Mouse (Mus musculus): ENCODE measurements around the gene Rnf222. TPM values are rescaled to one million over a fixed set of nuclear protein-coding genes. Genes with fewer than 3 reads are reported as not detected.

Gene Rnf222
- total RNA-seq (2014; rRNA removed), result 0.24 TPM in 1 of 2 replicates, not detected in the other
- polyA plus RNA-seq (2015; fragmentation: Nextera tagmentation; extraction: Ambion mirVana), result not detected in 2 replicates

- ATAC-seq (no peak), DNase-seq (no peak)
- H3K4me3 ChIP-seq (ENCODE audit: low read depth, low read length), result no peak within 1 kb of the TSS
- no peaks in the 10 kb centered on the region for H3K9me3 ChIP-seq (ENCODE audit: low read length)
- WGBS, result 45% methylated on average over 6 of the region's 6 CpGs
- no peak for TF ChIP-seq CTCF (IDR thresholded peaks at IDR 0.05; ENCODE audit: low read depth)
- no peak within 1 kb of the TSS for H3K9ac ChIP-seq
- no peaks in the 10 kb centered on the region for H3K27me3 ChIP-seq (ENCODE audit: insufficient read depth, low read length)
- H3K4me1 ChIP-seq (ENCODE audit: insufficient read depth), result no peaks in the 10 kb centered on the region
- no peak within 1 kb of the TSS for H3K4me2 ChIP-seq (ENCODE audit: low read depth)
- no peak within 1 kb of the TSS for H3K27ac ChIP-seq (ENCODE audit: low read depth, low read length)
- no peaks in the 10 kb centered on the region for H3K36me3 ChIP-seq (ENCODE audit: insufficient read depth)
Measured at GRCm38 (mm10) chr11:68888253-68888652, at the start of gene Rnf222. Rnf222 (plus strand) TSS chr11:68888553.

- ATAC-seq, result no peak
- Histone ChIP-seq H3K27me3 (ENCODE audit: insufficient read depth, low read length) (no peaks in the 10 kb centered on the region), H3K27ac (ENCODE audit: low read depth, low read length) (no peak overlapping the region), H3K4me1 (ENCODE audit: insufficient read depth) (no peaks in the 10 kb centered on the region), H3K9me3 (ENCODE audit: low read length) (no peaks in the 10 kb centered on the region), H3K9ac (no peak overlapping the region), H3K4me3 (ENCODE audit: low read depth, low read length) (no peak overlapping the region), H3K36me3 (ENCODE audit: insufficient read depth) (peaks cover 48% of the 10 kb centered on the region), H3K4me2 (ENCODE audit: low read depth) (no peak overlapping the region)
- no peak for TF ChIP-seq CTCF (IDR thresholded peaks at IDR 0.05; ENCODE audit: low read depth)
- WGBS, result 64% methylated on average over 5 of the region's 5 CpGs
- no peak for DNase-seq
Measured at GRCm38 (mm10) chr11:68839606-68840005, 48.7 kb upstream of the Rnf222 start.

- H3K4me1 ChIP-seq (ENCODE audit: insufficient read depth), result peaks cover 9% of the 10 kb centered on the region
- H3K36me3 ChIP-seq (ENCODE audit: insufficient read depth), result no peaks in the 10 kb centered on the region
- no peak overlapping the region for H3K9ac ChIP-seq
- no peaks in the 10 kb centered on the region for H3K9me3 ChIP-seq (ENCODE audit: low read length)
- ATAC-seq (no peak), DNase-seq (no peak)
- TF ChIP-seq CTCF (IDR thresholded peaks at IDR 0.05; ENCODE audit: low read depth), result no peak
- no peak overlapping the region for H3K27ac ChIP-seq (ENCODE audit: low read depth, low read length)
- 88% methylated on average over 7 of the region's 7 CpGs for whole genome bisulfite sequencing
- H3K27me3 ChIP-seq (ENCODE audit: insufficient read depth, low read length), result no peaks in the 10 kb centered on the region
- no peak overlapping the region for H3K4me3 ChIP-seq (ENCODE audit: low read depth, low read length)
- 0 out of 2 replicates have a peak overlapping the region, but pooled peaks have one; percentile 1 for H3K4me2 ChIP-seq (ENCODE audit: low read depth)
Measured at GRCm38 (mm10) chr11:68850862-68851261, 37.5 kb upstream of the Rnf222 start.

GRCm38 (mm10) chr11:68851644-68852485 is 36.5 kb upstream of the Rnf222 start:
- H3K27me3 ChIP-seq (ENCODE audit: insufficient read depth, low read length), result no peaks in the 10 kb centered on the region
- H3K9ac ChIP-seq, result peak overlapping the region; percentile 91
- no peaks in the 10 kb centered on the region for H3K9me3 ChIP-seq (ENCODE audit: low read length)
- peak overlapping the region; percentile 97 for H3K4me3 ChIP-seq (ENCODE audit: low read depth, low read length)
- H3K4me1 ChIP-seq (ENCODE audit: insufficient read depth), result peaks cover 9% of the 10 kb centered on the region
- DNase-seq (no peak), ATAC-seq (no peak)
- H3K36me3 ChIP-seq (ENCODE audit: insufficient read depth), result no peaks in the 10 kb centered on the region
- peak overlapping the region; percentile 64 for H3K4me2 ChIP-seq (ENCODE audit: low read depth)
- no peak for TF ChIP-seq CTCF (IDR thresholded peaks at IDR 0.05; ENCODE audit: low read depth)
- 3% methylated on average over 13 of the region's 13 CpGs for WGBS
- H3K27ac ChIP-seq (ENCODE audit: low read depth, low read length), result peak overlapping the region; percentile 95

- Histone ChIP-seq H3K9me3 (ENCODE audit: low read length) (no peaks in the 10 kb centered on the region), H3K4me1 (ENCODE audit: insufficient read depth) (peaks cover 9% of the 10 kb centered on the region), H3K9ac (peak overlapping the region; percentile 91), H3K27me3 (ENCODE audit: insufficient read depth, low read length) (no peaks in the 10 kb centered on the region), H3K4me2 (ENCODE audit: low read depth) (peak overlapping the region; percentile 64), H3K36me3 (ENCODE audit: insufficient read depth) (no peaks in the 10 kb centered on the region), H3K27ac (ENCODE audit: low read depth, low read length) (peak overlapping the region; percentile 95), H3K4me3 (ENCODE audit: low read depth, low read length) (peak overlapping the region; percentile 97)
- 0% methylated on average over 35 of the region's 36 CpGs for WGBS
- ATAC-seq, result peak; percentile 15; the same call in 1 of the 2 replicates
- no peak for TF ChIP-seq CTCF (IDR thresholded peaks at IDR 0.05; ENCODE audit: low read depth)
- peak; percentile 45 for DNase-seq
Measured at GRCm38 (mm10) chr11:68852486-68852901, 35.9 kb upstream of the Rnf222 start.

- H3K9me3 ChIP-seq (ENCODE audit: low read length), result no peaks in the 10 kb centered on the region
- ATAC-seq (peak; percentile 99), DNase-seq (peak; percentile 100)
- H3K27me3 ChIP-seq (ENCODE audit: insufficient read depth, low read length), result no peaks in the 10 kb centered on the region
- WGBS, result 2% methylated on average over 42 of the region's 42 CpGs
- H3K4me1 ChIP-seq (ENCODE audit: insufficient read depth), result peaks cover 9% of the 10 kb centered on the region
- TF ChIP-seq CTCF (IDR thresholded peaks at IDR 0.05; ENCODE audit: low read depth), result peak; percentile 31
- H3K9ac ChIP-seq, result peak overlapping the region; percentile 91
- H3K27ac ChIP-seq (ENCODE audit: low read depth, low read length), result peak overlapping the region; percentile 95
- peak overlapping the region; percentile 97 for H3K4me3 ChIP-seq (ENCODE audit: low read depth, low read length)
- H3K36me3 ChIP-seq (ENCODE audit: insufficient read depth), result no peaks in the 10 kb centered on the region
- H3K4me2 ChIP-seq (ENCODE audit: low read depth), result peak overlapping the region; percentile 64
Measured at GRCm38 (mm10) chr11:68852932-68853409, 35.4 kb upstream of the Rnf222 start.
